Mouse (Mus musculus) heart, adult 8-10 months (tissue): ENCODE measurements around the gene Tnc. TPM values are rescaled to one million over a fixed set of nuclear protein-coding genes. Genes with fewer than 3 reads are reported as not detected.
A peak's percentile ranks its signal among the peaks of the same experiment; 100 is the strongest.
"Not testable (repeated sequence)": the region's sequence is repeated elsewhere in the genome, so short reads cannot be mapped to it uniquely, and the experiment has no call there.

Source experiments
- DNase-seq: peaks from one replicate; pipeline ENCODE4 v3.0.0; 2022; ENCODE audit warnings: low spot score
- total RNA-seq, 4 experiments: library from RNA; stranded (reverse); gene quantifications; 2 replicates each; pipeline ENCODE4 v1.2.4; 2022

Tnc gene
- total RNA-seq, 4 experiments from 2014 or later, result 0.09 to 0.32 (median 0.17) TPM

DNA sequence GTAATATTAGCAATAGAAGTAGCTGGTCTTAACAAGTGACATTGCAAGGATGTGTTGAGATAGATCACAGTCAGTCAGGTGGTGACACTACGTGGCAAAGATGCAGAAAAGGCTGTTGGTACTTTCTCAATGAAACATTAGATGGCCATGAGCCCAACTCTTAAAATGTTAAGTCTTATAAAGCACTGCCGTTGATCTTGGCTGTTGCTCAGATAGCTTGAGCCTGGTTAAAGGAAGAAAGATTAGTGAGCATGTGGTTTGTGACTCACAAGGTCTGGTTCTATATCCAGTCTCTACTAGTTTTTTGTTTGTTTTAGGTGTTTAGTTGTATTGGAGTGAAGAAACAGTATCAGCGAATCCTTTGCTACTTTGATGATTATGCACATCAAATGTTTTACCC, 76.9 kb downstream of the Tnc start:
- DNase-seq, result no peak

DNA sequence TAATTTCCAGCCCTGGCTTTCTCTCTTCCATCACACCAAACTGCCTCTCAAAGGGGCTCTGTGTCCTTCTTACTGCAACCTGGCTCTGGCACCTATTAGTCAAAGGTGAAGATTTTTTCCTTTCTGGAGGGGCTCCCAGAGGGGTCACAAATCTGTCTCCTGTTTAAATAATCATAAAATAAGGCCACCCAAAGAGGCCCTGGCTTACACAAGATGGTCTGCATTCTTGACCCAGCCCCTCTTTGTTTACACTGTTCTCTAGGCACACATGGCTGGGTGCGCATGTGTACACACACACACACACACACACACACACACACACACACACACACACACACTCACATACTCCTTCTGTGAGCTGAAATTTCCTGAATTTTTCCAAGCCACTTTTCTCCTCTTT, 83.4 kb downstream of the Tnc start:
- no peak for DNase-seq

- no peak for DNase-seq
These were observed 84.9 kb downstream of the Tnc start for GRCm38 (mm10) chr4:63961858-63962468.

DNA sequence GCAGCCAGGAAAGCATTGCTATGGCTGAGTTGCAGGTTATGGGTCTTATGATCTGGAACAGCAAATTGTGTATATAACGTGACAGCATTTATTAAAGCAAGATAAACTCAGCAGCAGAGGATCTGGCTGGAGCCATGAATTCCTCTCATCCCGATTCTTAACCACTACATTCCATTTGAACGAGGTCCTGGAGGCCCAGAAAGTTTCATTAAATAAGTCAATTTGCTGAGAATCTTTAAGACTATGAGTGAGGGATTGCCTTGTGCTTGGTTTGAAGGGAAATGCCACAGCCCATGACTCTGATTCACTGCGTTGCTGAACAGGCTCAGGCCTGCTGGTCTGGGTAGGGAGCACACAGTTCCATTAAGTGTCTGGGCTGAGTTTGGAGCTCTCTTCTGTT, 88.2 kb downstream of the Tnc start:
- no peak for DNase-seq

DNA sequence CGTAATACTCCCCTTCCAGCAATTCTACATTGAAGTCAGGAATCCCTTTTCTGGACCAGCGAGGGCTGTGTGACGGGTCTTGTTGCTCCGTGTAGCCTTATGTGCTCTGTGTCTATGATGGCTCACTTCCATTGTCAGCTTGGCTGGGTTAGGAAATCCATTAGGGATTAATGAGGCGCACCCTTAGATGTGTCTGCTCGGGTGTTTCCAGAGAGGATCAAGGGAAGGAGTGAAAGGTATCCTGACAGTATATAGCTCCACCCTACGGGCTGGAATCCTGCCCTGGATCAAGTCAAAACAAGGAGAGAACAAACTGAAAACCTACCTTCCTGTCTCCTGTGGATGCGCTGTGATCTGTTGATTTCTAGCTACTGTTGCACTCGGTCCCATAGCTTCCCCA, 96.8 kb downstream of the Tnc start:
- DNase-seq, result no peak

- DNase-seq, result not testable (repeated sequence)
These were observed 98.1 kb downstream of the Tnc start for GRCm38 (mm10) chr4:63948688-63949073.

- DNase-seq, result peak; percentile 63
These were observed 98.6 kb downstream of the Tnc start for GRCm38 (mm10) chr4:63948066-63948687.

- DNase-seq, result no peak
These were observed 103.0 kb downstream of the Tnc start for GRCm38 (mm10) chr4:63943813-63944212.

- no peak for DNase-seq
These were observed 103.9 kb downstream of the Tnc start for GRCm38 (mm10) chr4:63942875-63943274.

GRCm38 (mm10) chr4:63941420-63941819, 105.4 kb downstream of the Tnc start:
- no peak for DNase-seq

DNA sequence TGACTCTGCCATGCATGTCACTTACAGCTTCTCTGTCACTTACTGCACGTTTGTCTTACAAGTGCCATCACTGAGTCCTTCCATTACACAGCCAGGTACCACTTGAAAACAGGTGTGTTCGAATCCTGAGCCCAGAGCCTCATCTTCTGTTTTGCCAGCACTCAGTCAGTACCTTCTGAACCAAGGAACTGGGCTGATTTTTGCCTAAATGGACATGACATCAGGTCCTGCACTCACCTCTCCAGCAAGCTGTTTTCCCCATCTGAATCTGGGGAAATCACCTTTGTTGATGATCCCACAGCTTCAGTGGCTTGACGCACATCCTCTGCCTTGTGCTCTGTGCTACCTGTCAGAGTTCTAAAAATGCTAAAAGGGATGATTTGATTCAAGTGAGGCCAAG, 107.4 kb downstream of the Tnc start:
- DNase-seq, result no peak

- DNase-seq, result no peak
These were observed 110.9 kb downstream of the Tnc start for GRCm38 (mm10) chr4:63935960-63936359.

- DNase-seq, result no peak
These were observed 111.5 kb downstream of the Tnc start for GRCm38 (mm10) chr4:63935314-63935713.

DNA sequence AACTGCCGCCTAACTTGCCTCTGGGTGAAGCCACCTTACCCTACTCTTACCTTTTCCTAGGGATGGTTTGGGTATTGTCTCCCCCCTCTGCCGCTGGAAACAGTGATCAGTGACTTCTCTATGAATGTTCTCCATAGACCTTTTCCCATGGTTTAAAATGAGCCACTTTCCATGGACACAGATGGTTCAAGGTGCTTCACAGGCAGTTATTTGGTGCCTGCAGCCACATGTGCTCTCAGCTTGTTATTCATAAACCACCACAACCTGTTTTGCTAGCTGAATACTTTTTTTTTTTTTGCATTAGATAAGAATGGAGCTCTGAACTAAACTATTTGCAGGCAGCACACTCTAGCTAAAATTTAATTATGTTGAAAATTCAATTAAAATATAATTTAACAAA, 116.0 kb downstream of the Tnc start:
- DNase-seq, result no peak

DNA sequence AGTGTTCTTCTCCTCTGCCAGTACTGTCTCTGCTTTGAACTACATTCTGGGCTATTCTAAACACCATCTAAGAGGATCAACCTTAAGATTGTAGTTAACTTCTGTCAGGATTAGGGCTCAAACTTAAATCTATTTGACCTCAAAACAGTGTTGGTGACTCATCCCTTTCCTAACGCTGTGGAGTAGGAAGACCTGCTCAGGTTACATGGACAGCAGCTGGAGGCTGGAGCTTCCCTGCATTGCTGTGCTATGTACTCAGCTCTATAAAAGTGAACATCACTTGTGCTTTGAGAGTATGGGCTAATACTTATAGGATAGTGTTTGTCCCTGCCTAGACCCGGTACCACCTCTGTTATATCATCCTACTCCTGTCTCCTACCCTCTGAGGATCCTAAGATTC, 117.3 kb downstream of the Tnc start:
- no peak for DNase-seq

DNA sequence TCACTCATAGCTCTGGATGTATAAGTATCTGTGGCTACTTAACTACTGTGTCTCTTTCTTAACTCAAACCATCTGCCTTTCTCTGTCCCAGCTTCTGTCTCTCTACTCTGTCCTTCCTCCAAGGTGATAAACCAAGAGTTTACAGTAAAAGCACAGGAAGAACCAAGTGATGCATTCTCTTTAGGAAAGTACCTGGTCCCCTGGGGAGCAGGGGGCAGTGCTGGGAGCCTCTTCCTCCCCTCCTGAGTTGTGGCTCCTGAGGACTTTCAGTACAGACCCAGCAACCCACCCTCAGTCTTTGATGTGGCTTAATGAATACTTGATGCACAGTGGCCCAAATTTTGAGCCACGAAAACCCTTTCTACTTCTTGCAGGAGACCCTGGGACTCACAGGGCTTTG, 118.6 kb downstream of the Tnc start:
- no peak for DNase-seq

DNA sequence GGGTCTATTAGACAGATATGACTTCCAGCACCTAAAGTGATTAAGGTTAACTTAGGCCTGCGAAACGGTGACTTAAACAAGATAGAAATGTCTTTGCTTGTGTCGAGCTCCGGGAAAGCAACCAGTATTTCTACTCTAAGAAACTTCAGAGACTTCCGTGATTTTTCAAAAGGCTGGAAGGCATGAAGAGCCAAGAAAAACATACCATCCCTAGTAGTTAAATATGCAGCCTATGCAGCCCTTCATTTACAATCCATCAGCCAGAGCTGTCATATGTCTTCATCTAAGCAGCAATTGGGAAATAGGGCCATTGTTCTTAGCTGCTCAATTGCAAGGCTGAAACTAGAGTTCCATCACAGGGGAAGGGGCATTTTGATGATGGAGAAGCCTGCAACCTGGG, 129.6 kb downstream of the Tnc start:
- no peak for DNase-seq

GRCm38 (mm10) chr4:63916753-63917152, 130.1 kb downstream of the Tnc start:
- DNase-seq, result no peak

DNA sequence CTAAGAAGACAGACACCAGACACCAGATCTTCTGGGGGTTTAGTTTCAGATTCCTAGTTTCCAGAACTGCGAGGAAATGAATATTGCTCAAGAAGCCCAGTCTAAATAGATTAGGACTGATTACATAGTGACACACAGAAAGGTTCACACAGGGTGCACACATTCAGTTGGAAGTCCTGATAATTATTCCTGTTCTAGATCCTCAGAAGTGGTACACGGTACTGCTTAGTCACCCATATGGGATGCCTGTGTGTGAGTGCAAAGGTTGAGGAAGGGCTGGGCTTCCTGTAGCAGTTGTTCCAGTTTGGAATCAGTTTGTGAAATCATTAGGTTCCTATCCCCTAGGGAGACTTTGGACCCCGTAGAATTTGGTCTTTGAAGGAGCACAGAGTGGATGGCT, 130.5 kb downstream of the Tnc start:
- peak; percentile 9 for DNase-seq

Other genes with a start within 250 kb of the Tnc start
- gene Tnfsf8, start 185.7 kb downstream of the Tnc start, total RNA-seq, result under 1 TPM in 1 of 4 experiments, not detected in 3; 0.06 TPM